Mouse (Mus musculus) splenic B cell, adult 2 months (primary cell): ENCODE measurements at regions not wholly inside any gene's neighbourhood (a gene's known extent, or its start where the extent isn't known, plus 50 kb on each side); places are given as distances from the start of the nearest gene placed in this dataset.

ENCODE experiments used
- DNase-seq: peaks from one replicate; pipeline ENCODE4 v3.0.0-alpha.2; 2011; ENCODE audit warnings: low read depth, low spot score
- H3K27me3 ChIP-seq: 2 replicates; pipeline ENCODE4 v1.6.1; 2012; ENCODE audit warnings: mild to moderate bottlenecking, low read length, moderate library complexity, mixed read lengths; ENCODE audit not compliant: control insufficient read depth, poor library complexity, insufficient read depth, severe bottlenecking
- H3K36me3 ChIP-seq: 2 replicates; pipeline ENCODE4 v1.6.1; 2012; ENCODE audit warnings: mild to moderate bottlenecking, low read length, moderate library complexity, mixed read lengths; ENCODE audit not compliant: control insufficient read depth, poor library complexity, insufficient read depth, severe bottlenecking

DNA sequence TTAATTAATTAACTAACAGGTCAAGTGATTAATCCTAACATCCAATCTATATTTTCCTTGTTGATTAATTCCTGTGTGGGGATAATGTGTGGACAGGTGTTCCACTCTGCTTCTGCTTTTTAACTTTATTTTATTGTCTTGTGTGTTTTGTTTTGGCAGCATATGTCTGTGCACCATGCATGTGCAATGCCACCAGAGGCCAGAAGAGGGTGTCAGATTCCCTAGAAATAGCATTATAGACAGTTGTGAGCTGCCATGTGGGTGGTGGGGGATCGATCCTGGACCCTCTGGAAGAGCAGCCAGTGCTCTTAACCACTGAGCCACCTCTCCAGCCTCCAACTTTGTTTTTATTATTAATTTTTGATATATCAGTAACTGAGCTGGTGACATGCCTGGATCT is 65.6 kb downstream of the En1 start:
- DNase-seq, result no peak
- H3K27me3 ChIP-seq, result no peaks in the 10 kb centered on the region
- no peaks in the 10 kb centered on the region for H3K36me3 ChIP-seq

DNA sequence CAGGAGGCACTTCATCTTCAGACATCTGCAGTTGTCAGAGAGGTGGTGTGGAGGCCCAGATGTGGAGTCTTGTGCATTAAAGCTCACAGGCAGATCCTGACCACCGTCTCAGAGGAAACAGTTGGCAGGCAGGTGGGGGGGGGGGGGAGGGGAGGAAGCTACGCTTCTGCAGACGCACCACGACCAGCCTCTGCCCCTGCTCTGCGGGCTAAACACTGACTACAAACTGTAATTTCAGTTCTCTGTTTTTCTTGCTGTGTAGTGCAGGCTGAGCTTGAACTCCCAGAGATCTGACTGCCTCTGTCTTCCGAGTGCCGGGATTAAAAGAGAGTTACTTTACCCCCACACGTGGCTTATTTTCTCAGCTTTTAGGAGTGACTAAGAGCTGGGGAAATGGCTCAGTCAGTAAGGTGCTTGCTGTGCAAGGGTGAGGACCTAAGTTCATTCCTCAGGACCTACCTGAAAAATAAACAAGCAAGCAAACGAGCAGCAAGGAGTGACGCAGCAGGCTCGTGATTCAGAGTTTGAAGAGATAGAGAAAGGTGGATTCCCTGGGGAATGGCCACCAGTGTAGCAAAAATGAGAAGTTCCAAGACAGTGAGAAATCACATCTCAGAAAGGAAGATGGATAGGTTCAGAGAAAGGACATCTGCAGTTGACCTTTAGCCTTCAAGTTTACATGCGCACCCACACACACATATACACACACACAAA is 81.5 kb downstream of the En1 start:
- H3K36me3 ChIP-seq, result no peaks in the 10 kb centered on the region
- peak; percentile 1 for DNase-seq
- H3K27me3 ChIP-seq, result no peaks in the 10 kb centered on the region

DNA sequence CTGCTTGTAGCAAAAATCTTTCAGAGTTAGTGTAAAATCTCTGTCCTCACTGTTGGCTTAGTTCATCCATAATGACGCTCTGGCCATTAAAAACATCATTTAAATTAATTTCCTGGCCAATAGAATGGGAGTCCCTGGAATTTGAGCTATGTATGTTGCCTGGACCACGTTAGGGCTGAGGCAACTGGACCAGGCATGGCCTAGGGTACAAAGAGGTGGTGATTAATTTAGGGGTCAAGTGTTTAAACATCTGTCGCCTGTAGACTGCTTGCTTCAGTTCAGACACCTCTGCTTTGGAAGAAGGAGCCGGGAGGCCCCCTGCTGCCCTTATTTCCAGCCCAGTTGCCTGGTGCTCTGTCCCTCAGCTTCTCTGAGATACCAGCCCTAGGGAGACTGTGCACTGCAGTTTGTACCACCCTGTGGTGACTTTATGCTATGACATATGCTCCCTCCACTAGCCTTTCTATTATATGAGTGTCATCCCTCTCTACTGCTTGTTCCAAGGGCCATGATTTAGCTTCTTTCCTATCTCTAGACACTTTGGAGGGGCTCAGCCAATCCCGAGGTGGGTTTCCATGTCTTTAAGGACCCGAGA is 83.5 kb downstream of the En1 start:
- H3K36me3 ChIP-seq, result no peaks in the 10 kb centered on the region
- no peak for DNase-seq
- H3K27me3 ChIP-seq, result no peaks in the 10 kb centered on the region

DNA sequence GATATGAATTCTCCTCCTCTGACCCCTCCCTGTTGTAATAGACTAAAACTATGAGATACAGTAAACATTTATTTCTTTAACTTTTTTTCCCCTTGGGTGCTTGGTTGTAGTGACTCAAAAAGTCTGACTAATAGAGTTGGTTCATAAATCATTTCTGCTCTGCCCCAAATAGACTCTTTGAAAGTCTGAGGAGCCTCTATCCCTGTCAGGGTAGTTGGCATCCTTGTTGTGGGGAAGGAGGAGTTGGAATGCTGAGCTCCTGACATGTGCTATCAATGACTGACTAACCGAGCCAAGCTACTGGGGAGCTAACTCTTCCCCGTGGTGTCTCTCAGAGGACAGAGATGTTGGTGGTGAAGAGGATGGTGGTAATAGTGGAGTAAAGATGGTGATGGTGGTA is 89.4 kb downstream of the En1 start:
- DNase-seq, result no peak
- Histone ChIP-seq H3K36me3 (no peaks in the 10 kb centered on the region), H3K27me3 (no peaks in the 10 kb centered on the region)

DNA sequence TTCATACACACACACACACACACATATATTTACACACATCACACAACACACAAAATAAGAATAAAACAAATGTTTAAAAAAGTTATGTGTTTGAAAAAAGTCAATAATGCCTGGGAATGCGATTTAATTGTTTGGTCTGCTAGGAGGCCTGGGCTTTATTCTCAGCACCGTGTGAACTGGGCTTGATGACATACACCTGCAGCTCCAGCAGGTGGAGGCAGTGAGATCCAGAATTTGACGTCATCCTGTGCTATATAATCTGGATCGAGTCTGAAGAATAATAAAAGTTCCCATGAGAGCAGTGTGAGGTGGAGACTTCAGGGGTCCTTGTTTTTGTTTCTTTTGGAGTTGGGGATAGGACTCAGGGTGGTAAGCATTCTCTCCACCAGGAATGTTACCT is 96.0 kb downstream of the En1 start:
- DNase-seq, result no peak
- no peaks in the 10 kb centered on the region for H3K27me3 ChIP-seq
- no peaks in the 10 kb centered on the region for H3K36me3 ChIP-seq

DNA sequence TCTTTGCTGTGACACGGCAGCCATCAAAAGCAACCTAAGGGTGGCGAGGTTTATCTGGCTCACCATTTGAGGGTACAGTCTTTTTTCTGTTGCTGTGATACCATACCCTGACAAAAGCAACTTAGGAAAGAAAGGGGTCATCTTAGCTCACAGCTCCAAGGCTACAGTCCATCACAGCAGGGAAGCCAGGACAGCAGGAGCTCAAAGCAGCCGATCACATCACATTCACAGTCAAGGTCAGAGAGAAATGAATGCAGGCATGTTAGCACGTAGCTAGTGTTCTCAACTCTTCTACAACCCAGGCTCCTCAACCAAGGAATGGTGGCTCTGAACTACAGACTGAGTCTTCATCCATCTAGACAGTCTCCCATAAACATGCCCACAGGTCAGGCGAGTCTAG is 102.0 kb downstream of the En1 start:
- no peak for DNase-seq
- no peaks in the 10 kb centered on the region for H3K27me3 ChIP-seq
- H3K36me3 ChIP-seq, result no peaks in the 10 kb centered on the region

DNA sequence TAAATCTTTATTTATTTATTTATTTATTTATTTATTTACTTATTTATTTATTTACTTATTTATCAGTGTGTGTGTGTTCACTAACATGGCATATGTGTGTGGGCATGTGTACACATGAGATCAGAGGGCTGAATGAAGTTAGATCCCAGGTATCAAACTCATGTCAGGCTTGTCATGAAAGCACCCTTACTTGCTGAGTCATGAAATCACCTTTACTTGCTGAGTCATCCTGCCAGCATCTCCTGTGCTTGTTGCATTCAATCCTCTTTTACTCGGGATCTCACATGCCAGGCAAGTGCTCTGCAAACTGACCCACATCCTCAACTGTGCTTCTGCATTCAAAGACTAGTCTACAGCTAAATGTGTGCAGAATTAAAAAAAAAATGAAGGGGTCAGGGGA is 103.8 kb downstream of the En1 start:
- Histone ChIP-seq H3K36me3 (no peaks in the 10 kb centered on the region), H3K27me3 (no peaks in the 10 kb centered on the region)
- no peak for DNase-seq

DNA sequence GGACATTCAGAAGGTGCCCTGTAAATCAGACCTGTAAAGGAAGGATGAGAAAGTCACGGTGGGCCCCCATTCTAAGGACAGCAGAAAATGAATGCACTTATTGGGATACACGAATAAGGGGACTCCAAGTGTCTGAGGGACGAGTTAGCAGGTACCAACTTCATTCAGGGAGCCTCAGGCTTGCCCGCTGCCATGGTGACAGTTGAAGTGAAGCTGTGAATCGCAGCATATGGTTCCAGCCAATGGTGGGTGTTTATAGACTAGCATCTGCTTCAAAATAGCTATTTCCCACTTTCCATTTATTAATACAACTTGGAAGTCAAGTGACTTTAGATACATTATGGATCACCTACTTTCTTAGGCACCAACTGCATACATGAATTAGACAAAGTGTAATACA is 106.3 kb downstream of the En1 start:
- no peaks in the 10 kb centered on the region for H3K27me3 ChIP-seq
- H3K36me3 ChIP-seq, result no peaks in the 10 kb centered on the region
- DNase-seq, result no peak

DNA sequence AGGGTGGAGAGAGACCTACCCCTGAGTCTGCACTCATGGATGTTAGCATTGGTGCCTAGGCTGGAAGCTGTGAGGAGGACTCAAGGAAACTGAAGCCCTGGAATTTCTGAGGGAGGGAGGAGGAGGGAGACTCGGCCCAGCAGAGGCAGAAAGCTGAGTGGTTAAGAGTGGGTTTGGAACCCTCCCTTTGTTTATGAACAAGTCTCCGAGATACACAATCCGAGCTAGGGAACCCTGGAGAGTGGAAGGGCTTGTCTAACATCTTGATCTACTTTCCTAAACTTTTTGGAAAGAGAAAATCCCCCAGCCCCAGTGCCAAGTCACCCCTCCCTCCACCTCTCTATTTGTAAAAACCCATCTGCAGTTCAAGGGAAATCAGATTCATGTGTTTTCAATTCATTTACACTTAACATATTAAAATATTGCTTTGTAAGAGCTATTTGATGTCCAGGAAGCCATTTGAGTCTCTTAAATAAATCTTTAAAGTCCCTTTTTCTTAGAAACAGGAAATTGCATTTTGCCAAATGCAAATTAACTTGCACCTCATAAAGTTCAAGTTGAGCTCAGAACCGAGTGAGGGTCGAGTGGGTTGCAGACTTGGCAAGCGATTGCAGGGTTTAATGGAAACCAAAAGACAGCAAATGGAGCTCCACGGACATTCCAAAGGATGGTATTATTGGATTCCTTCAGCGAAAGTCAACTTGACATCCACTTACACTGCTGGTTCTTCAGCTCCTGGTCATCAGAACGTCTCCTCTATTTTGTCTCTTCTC is 113.1 kb downstream of the En1 start:
- no peaks in the 10 kb centered on the region for H3K36me3 ChIP-seq
- no peaks in the 10 kb centered on the region for H3K27me3 ChIP-seq
- no peak for DNase-seq

DNA sequence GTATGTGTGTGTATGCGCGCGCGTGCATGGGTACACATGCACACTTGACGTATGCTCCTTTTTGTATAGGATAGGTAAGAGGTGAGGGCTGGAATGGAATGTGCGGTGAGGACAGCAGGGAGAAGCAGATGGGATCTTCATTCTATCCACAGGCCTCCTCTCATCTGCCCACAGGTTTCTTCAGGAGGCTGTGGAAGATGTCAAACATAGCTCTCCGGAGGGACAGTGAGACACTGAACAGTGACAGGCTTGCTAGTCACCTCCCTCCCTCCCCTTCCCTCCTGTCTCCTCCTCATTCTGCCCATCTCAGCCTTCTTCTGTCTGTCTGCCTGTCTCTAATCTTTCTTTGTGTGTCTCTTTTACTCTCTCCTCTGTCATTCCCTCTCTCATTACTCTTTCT is 124.6 kb downstream of the En1 start:
- H3K36me3 ChIP-seq, result no peaks in the 10 kb centered on the region
- H3K27me3 ChIP-seq, result no peaks in the 10 kb centered on the region
- no peak for DNase-seq

DNA sequence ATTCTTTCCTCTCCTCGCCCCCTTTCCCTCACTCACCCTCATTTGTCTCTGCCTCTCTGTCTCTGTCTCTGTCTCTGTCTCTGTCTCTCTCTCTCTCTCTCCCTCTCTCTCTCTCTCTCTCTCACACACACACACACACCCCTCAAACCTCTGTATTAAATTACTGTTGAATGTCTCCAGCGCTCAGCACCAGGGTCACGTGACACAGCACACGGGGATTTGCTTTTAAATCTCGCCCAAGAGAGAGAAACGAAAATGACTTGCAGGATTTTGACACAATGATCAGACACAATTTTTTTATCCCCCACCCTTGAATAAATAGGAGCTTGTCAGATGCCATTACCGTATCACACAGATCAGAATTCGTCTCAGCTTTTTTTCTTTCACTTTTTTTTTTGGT is 125.2 kb downstream of the En1 start:
- H3K36me3 ChIP-seq, result no peaks in the 10 kb centered on the region
- DNase-seq, result no peak
- no peaks in the 10 kb centered on the region for H3K27me3 ChIP-seq

DNA sequence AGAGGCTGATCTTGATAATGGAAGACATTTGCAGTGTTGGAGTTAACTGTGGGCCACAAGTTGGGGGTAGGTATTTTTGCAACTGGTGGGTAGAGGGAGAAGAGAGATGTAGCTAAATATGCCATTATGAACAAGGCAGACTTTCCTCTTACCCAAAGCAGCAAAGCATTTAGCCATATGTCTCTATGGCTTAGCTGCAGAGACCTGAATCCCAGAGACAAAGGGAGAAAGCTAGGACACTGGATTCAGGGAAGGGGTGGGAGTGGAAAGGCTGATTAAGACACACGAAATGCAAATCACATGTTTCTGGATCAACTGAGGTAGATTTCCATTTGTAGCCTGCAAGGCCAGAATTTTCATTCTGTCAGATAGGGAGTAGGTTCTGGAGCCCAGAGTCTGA is 129.8 kb downstream of the En1 start:
- Histone ChIP-seq H3K27me3 (no peaks in the 10 kb centered on the region), H3K36me3 (no peaks in the 10 kb centered on the region)
- no peak for DNase-seq

DNA sequence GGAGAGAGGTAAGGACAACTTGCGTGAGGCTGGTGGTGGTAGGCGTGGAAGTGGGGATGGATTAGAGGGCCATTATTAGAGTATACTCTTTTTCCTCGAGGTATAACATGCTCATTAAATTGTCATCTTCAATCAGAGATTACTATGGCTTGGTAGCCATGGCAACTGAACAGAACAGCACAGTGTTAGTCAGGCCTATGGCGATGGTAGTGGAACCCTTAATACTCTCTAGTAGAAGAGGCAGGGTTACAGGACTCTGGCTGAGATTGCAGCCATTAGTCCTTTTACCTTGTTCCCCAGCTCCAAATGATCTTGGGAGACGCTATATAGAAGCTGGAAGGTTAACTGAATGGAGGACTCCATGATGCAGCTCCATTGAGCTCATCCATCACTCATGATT is 131.5 kb downstream of the En1 start:
- no peak for DNase-seq

DNA sequence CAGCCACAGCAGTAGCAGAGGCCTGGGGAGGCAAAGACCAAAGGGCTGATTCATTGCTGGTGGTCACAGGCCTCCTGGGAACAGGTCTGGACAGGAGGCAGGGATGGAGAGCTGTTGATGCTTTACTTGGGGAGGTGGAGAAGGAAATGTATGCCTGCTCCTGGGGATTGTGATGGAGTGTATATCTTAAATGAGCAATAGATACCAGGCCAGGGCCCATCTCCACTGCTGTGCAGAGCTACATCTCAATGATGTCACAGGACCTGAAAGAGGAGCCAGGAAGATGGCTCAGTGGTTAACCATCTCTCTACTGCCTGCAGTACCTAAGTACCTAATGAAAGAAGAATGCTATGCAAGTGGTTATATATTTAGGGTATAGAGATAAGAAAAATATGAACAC is 132.6 kb downstream of the En1 start:
- Histone ChIP-seq H3K27me3 (no peaks in the 10 kb centered on the region), H3K36me3 (no peaks in the 10 kb centered on the region)
- DNase-seq, result no peak

More for the DNA sequence above, 131.5 kb downstream of the En1 start:
- no peaks in the 10 kb centered on the region for H3K27me3 ChIP-seq
- H3K36me3 ChIP-seq, result no peaks in the 10 kb centered on the region

DNA sequence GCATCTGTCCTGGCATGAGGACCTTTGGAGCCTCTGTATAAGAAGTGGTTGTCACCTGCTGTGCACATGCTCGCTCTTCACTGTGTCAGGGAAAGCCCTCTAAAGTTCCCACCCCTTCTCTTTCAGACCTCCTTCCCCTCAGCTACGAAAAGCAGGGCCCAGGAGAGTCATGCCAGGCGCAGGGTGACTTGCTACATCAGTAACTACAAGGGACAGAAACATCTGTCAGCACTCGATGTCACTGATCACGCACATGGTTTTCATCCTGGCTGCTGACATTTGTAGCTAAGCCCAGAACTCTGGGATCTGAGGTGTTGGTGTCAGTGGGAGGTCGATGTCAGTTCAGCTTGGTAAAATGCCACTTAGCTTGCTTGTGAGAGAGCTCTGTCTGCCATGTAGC is 137.3 kb downstream of the En1 start:
- DNase-seq, result no peak
- H3K36me3 ChIP-seq, result no peaks in the 10 kb centered on the region

More for the DNA sequence above, 137.3 kb downstream of the En1 start:
- no peaks in the 10 kb centered on the region for H3K27me3 ChIP-seq
